Mouse (Mus musculus) testis, adult 2 months (tissue): ENCODE data around the gene Cfap74.

ENCODE experiments used
- CTCF ChIP-seq: fragments of 200-500 bp; IDR thresholded peaks from 2 replicates; pipeline ENCODE4 v1.5.1; 2012; ENCODE audit warnings: low read depth, mild to moderate bottlenecking, inconsistent platforms, low read length, moderate library complexity; ENCODE audit not compliant: control insufficient read depth, insufficient read depth, insufficient replicate concordance
- POLR2A ChIP-seq: fragments of 200-500 bp; IDR thresholded peaks from 2 replicates; pipeline ENCODE4 v1.6.1; 2012; ENCODE audit warnings: low read depth, mild to moderate bottlenecking, inconsistent platforms, low read length, moderate library complexity; ENCODE audit not compliant: control insufficient read depth

GRCm38 (mm10) chr4:155487746-155488145, 78.8 kb downstream of the Cfap74 start:
- TF ChIP-seq POLR2A (no peak), CTCF (no peak)
